Mouse (Mus musculus): ENCODE results near the gene Dph2. TPM values are rescaled to one million over a fixed set of nuclear protein-coding genes. Genes with fewer than 3 reads are reported as not detected.

Gene Dph2
- polyA plus RNA-seq, 1 experiment from 2014 or later, result 6.9 TPM

Other genes starting within 250 kb of the Dph2 start
- gene Dmap1, start 209.8 kb downstream of the Dph2 start, polyA plus RNA-seq (2015; fragmentation: Nextera tagmentation; extraction: Ambion mirVana), result 17.6 and 19.1 TPM in 2 replicates
- not detected in 2 replicates for gene Gm12845, start 167.6 kb downstream of the Dph2 start, polyA plus RNA-seq (2015; fragmentation: Nextera tagmentation; extraction: Ambion mirVana)
- gene Klf17, start 126.4 kb downstream of the Dph2 start, polyA plus RNA-seq (2015; fragmentation: Nextera tagmentation; extraction: Ambion mirVana), result not detected in 2 replicates
- gene Slc6a9, start 57.5 kb downstream of the Dph2 start, polyA plus RNA-seq (2015; fragmentation: Nextera tagmentation; extraction: Ambion mirVana), result 56.1 and 56.4 TPM in 2 replicates
- 1.2 TPM in 2 replicates for gene Ccdc24, start 19.5 kb downstream of the Dph2 start, polyA plus RNA-seq (2015; fragmentation: Nextera tagmentation; extraction: Ambion mirVana)
- 1.0 and 1.4 TPM in 2 replicates for gene B4galt2, start 8.5 kb downstream of the Dph2 start, polyA plus RNA-seq (2015; fragmentation: Nextera tagmentation; extraction: Ambion mirVana)
- gene Atp6v0b, start 4.7 kb downstream of the Dph2 start, polyA plus RNA-seq (2015; fragmentation: Nextera tagmentation; extraction: Ambion mirVana), result 168 and 195 TPM in 2 replicates
- 19.4 and 21.4 TPM in 2 replicates for gene Ipo13, start 23.0 kb upstream of the Dph2 start, polyA plus RNA-seq (2015; fragmentation: Nextera tagmentation; extraction: Ambion mirVana)
- gene Artn, start 37.7 kb upstream of the Dph2 start, polyA plus RNA-seq (2015; fragmentation: Nextera tagmentation; extraction: Ambion mirVana), result 2.3 and 2.9 TPM in 2 replicates
- 2.0 and 2.2 TPM in 2 replicates for gene St3gal3, start 242.9 kb upstream of the Dph2 start, polyA plus RNA-seq (2015; fragmentation: Nextera tagmentation; extraction: Ambion mirVana)